Mouse (Mus musculus) frontal cortex, postnatal 14 days (tissue): ENCODE results near the gene Grin1.

Source experiments
- DNase-seq, 2 experiments: peaks; one replicate each; pipeline ENCODE4 v3.0.0; 2022; ENCODE audit warnings: low spot score in 2 of 2

Gene Grin1

GRCm38 (mm10) chr2:25318119-25318966 is 644 bp downstream of the Grin1 start:
- peak in 1 of 2 experiments; percentile 33 for DNase-seq

GRCm38 (mm10) chr2:25311491-25311891 is 7.5 kb downstream of the Grin1 start:
- DNase-seq, result no peak

- no peak for DNase-seq
These were observed 8.0 kb downstream of the Grin1 start for GRCm38 (mm10) chr2:25310969-25311368.

- DNase-seq, result no peak
These were observed 8.8 kb downstream of the Grin1 start for GRCm38 (mm10) chr2:25310180-25310579.

- no peak for DNase-seq
These were observed 13.2 kb downstream of the Grin1 start for GRCm38 (mm10) chr2:25305587-25306359.

- DNase-seq, result peak in 1 of 2 experiments; percentile 50
These were observed 14.1 kb downstream of the Grin1 start for GRCm38 (mm10) chr2:25304657-25305541.

GRCm38 (mm10) chr2:25303931-25304656 is 14.9 kb downstream of the Grin1 start:
- DNase-seq, result no peak

- DNase-seq, result no peak
These were observed 15.5 kb downstream of the Grin1 start for GRCm38 (mm10) chr2:25303452-25303851.

- DNase-seq, result no peak
These were observed 20.9 kb downstream of the Grin1 start for GRCm38 (mm10) chr2:25298046-25298445.

GRCm38 (mm10) chr2:25297093-25297492 is 21.9 kb downstream of the Grin1 start:
- DNase-seq, result no peak

- no peak for DNase-seq
These were observed 25.3 kb downstream of the Grin1 start for GRCm38 (mm10) chr2:25293706-25294105.

- peak in 1 of 2 experiments; percentile 63 for DNase-seq
These were observed 26.1 kb downstream of the Grin1 start for GRCm38 (mm10) chr2:25292856-25293255.

GRCm38 (mm10) chr2:25292054-25292544 is 26.9 kb downstream of the Grin1 start:
- DNase-seq, result no peak

GRCm38 (mm10) chr2:25291184-25292053 is 27.6 kb downstream of the Grin1 start:
- DNase-seq, result no peak

GRCm38 (mm10) chr2:25290816-25291130 is 28.2 kb downstream of the Grin1 start:
- DNase-seq, result peak in 1 of 2 experiments; percentile 41

GRCm38 (mm10) chr2:25290101-25290815 is 28.7 kb downstream of the Grin1 start:
- DNase-seq, result peak in 1 of 2 experiments; percentile 60

- no peak for DNase-seq
These were observed 29.3 kb downstream of the Grin1 start, which contains the start of gene Lrrc26 for GRCm38 (mm10) chr2:25289651-25290050. TSS of gene Lrrc26 (plus strand) at chr2:25289915.

GRCm38 (mm10) chr2:25288734-25289345 is 30.1 kb downstream of the Grin1 start:
- DNase-seq, result no peak
